In genomic region chr6:7671429-7671828, GRCm38 (mm10) we compare ENCODE assay signal across 30 mouse cellular contexts. TPM values are rescaled to one million over a fixed set of nuclear protein-coding genes. Genes with fewer than 3 reads are reported as not detected.
DNase-seq lines count a peak whose midpoint lies in the region; ATAC-seq and TF ChIP-seq lines count a peak whose summit lies in the region.
"Had no signal": no experiment of that assay in that cellular context is flagged by ENCODE, and none has a peak within 500 bp of the region (broad histone marks: within the 10 kb centered on the region; RNA-seq: fewer than 3 reads in every experiment).

No protein-coding gene starts in this region.

- H3K79me2 ChIP-seq in MEL (ENCODE audit: control insufficient read depth, insufficient read depth, low read length, poor library complexity) = no peaks in the 10 kb centered on the region

- no peak for DNase-seq in liver, embryonic 11.5 days (ENCODE audit: low spot score)
- no peak for DNase-seq in MEL (ENCODE audit: low read depth, low spot score)
- DNase-seq in cerebellum, adult 11 months = no peak
- no peak for DNase-seq in gastrocnemius, adult 18-20 months (ENCODE audit: low spot score)
- DNase-seq: adrenal gland, adult 8-10 months; adrenal gland, postnatal 36 days; B cell, adult 2 months; cerebellum, adult 2 months; cerebellum, adult 9-11 months; cerebellum, postnatal 25 days; embryo, embryonic 11 days; gastrocnemius, adult 2 months; gastrocnemius, postnatal 25 days; heart, postnatal 36 days had no signal

- no peak overlapping the region for H3K4me2 ChIP-seq in liver, embryonic 11.5 days
- H3K4me2 ChIP-seq in liver, embryonic 12.5 days = no peak overlapping the region
- H3K4me2 ChIP-seq: embryonic facial prominence, embryonic 13.5 days; forebrain, embryonic 12.5 days; heart, embryonic 11.5 days; hindbrain, embryonic 13.5 days; intestine, embryonic 15.5 days had no signal

- peak; percentile 35; the same call in 1 of the 2 replicates for ATAC-seq in liver, embryonic 11.5 days (replicated peaks; ENCODE audit: low FRiP score)
- no peak for ATAC-seq in liver, embryonic 12.5 days
- ATAC-seq in granulocyte monocyte progenitor cell, adult 5-6 weeks (replicated peaks; ENCODE audit: poor library complexity, severe bottlenecking) = peak; percentile 64
- peak; percentile 51 for ATAC-seq in megakaryocyte, adult 5-6 weeks (ENCODE audit: poor library complexity, severe bottlenecking)
- ATAC-seq: activated CD4-positive, CD25-positive, alpha-beta regulatory T cell, adult 4 months; forebrain, embryonic 16.5 days; hindbrain, embryonic 16.5 days; intestine, embryonic 15.5 days had no signal

- peaks cover 6% of the 10 kb centered on the region; the same call in 1 of the 2 replicates for H3K36me3 ChIP-seq in liver, embryonic 11.5 days (ENCODE audit: control insufficient read depth, insufficient read depth, low read length)
- H3K36me3 ChIP-seq in liver, embryonic 12.5 days = peaks cover 41% of the 10 kb centered on the region
- H3K36me3 ChIP-seq in MEL (ENCODE audit: control insufficient read depth in 1 of 2, insufficient read depth in 2 of 2, low read length in 2 of 2) = peaks cover 0 to 17% of the 10 kb centered on the region in 2 experiments; a peak in 2 of 4 replicates
- H3K36me3 ChIP-seq: forebrain, embryonic 12.5 days; intestine, embryonic 15.5 days had no signal

- H3K4me3 ChIP-seq in liver, embryonic 11.5 days (ENCODE audit: low read depth, low read length) = no peak overlapping the region
- no peak overlapping the region for H3K4me3 ChIP-seq in liver, embryonic 12.5 days
- no peak overlapping the region for H3K4me3 ChIP-seq in MEL (ENCODE audit: control insufficient read depth in 1 of 2, insufficient read depth in 1 of 2, low read depth in 2 of 2, low read length in 2 of 2)
- H3K4me3 ChIP-seq: embryonic facial prominence, embryonic 10.5 days; embryonic facial prominence, embryonic 13.5 days; erythroblast, embryonic 14.5 days; forebrain, embryonic 12.5 days; gastrocnemius, adult 2 months; hindbrain, embryonic 10.5 days; hindbrain, embryonic 13.5 days; intestine, embryonic 15.5 days had no signal

- TF ChIP-seq EP300 in MEL (IDR thresholded peaks at IDR 0.05; ENCODE audit: low read depth in 1 of 2, low read length in 2 of 2) = no peak

- H3K27ac ChIP-seq in liver, embryonic 11.5 days (ENCODE audit: low read depth, low read length) = no peak overlapping the region
- no peak overlapping the region for H3K27ac ChIP-seq in liver, embryonic 12.5 days
- no peak overlapping the region for H3K27ac ChIP-seq in MEL (ENCODE audit: control insufficient read depth, low read depth, low read length)
- H3K27ac ChIP-seq: embryonic facial prominence, embryonic 10.5 days; embryonic facial prominence, embryonic 13.5 days; forebrain, embryonic 12.5 days; gastrocnemius, adult 2 months; hindbrain, embryonic 10.5 days; hindbrain, embryonic 13.5 days; intestine, embryonic 15.5 days had no signal

- no peak for TF ChIP-seq POLR2A in MEL (IDR thresholded peaks at IDR 0.05; ENCODE audit: control insufficient read depth in 1 of 2, insufficient read depth in 1 of 2, low read depth in 1 of 2, low read length in 2 of 2, poor library complexity in 1 of 2)

- no peak overlapping the region for H3K9ac ChIP-seq in liver, embryonic 11.5 days (ENCODE audit: low read depth, low read length)
- no peak overlapping the region for H3K9ac ChIP-seq in liver, embryonic 12.5 days
- no peak overlapping the region for H3K9ac ChIP-seq in MEL (ENCODE audit: control insufficient read depth, low read depth, low read length, poor library complexity, severe bottlenecking)
- H3K9ac ChIP-seq: embryonic facial prominence, embryonic 13.5 days; forebrain, embryonic 12.5 days; hindbrain, embryonic 13.5 days; intestine, embryonic 15.5 days had no signal

- no peaks in the 10 kb centered on the region for H3K9me3 ChIP-seq in liver, embryonic 11.5 days (ENCODE audit: control insufficient read depth, low read length)
- H3K9me3 ChIP-seq in liver, embryonic 12.5 days (replicated peaks) = no peaks in the 10 kb centered on the region
- no peaks in the 10 kb centered on the region for H3K9me3 ChIP-seq in MEL (replicated peaks; ENCODE audit: insufficient read depth, low read length)
- H3K9me3 ChIP-seq: embryonic facial prominence, embryonic 10.5 days; embryonic facial prominence, embryonic 13.5 days; forebrain, embryonic 12.5 days; G1E; hindbrain, embryonic 10.5 days; hindbrain, embryonic 13.5 days; intestine, embryonic 15.5 days had no signal

- WGBS in liver, embryonic 11.5 days = 67% methylated on average over 3 of the region's 3 CpGs
- WGBS in liver, embryonic 12.5 days (ENCODE audit: insufficient replicate concordance) = 60% methylated on average over 3 of the region's 3 CpGs

- no peak for TF ChIP-seq RAD21 in MEL (IDR thresholded peaks at IDR 0.05; ENCODE audit: low read depth, low read length)

- H3K27me3 ChIP-seq in liver, embryonic 11.5 days (replicated peaks; ENCODE audit: control insufficient read depth, insufficient read depth, low read length) = no peaks in the 10 kb centered on the region
- no peaks in the 10 kb centered on the region for H3K27me3 ChIP-seq in liver, embryonic 12.5 days (replicated peaks)
- H3K27me3 ChIP-seq in MEL (ENCODE audit: control insufficient read depth in 1 of 2, insufficient read depth in 2 of 2, low read length in 2 of 2) = no peaks in the 10 kb centered on the region
- H3K27me3 ChIP-seq: CH12.LX; embryonic facial prominence, embryonic 13.5 days; forebrain, embryonic 12.5 days; hindbrain, embryonic 13.5 days; intestine, embryonic 15.5 days had no signal

- no peaks in the 10 kb centered on the region for H3K4me1 ChIP-seq in liver, embryonic 11.5 days (replicated peaks; ENCODE audit: control insufficient read depth, insufficient read depth, low read length)
- peaks cover 5% of the 10 kb centered on the region; the same call in 1 of the 2 replicates for H3K4me1 ChIP-seq in liver, embryonic 12.5 days
- H3K4me1 ChIP-seq in MEL (ENCODE audit: control insufficient read depth in 1 of 2, insufficient read depth in 2 of 2, low read length in 2 of 2) = no peaks in the 10 kb centered on the region
- H3K4me1 ChIP-seq: embryonic facial prominence, embryonic 10.5 days; embryonic facial prominence, embryonic 13.5 days; forebrain, embryonic 12.5 days; hindbrain, embryonic 10.5 days; hindbrain, embryonic 13.5 days; intestine, embryonic 15.5 days had no signal

- no peak for TF ChIP-seq CTCF in MEL (IDR thresholded peaks at IDR 0.05 in 2 of 3, conservative IDR thresholded peaks at IDR 0.05 in 1 of 3; ENCODE audit: control insufficient read depth in 1 of 3, insufficient read depth in 1 of 3, low read depth in 2 of 3, low read length in 3 of 3, poor library complexity in 1 of 3, severe bottlenecking in 1 of 3)

TF ChIP-seq in MEL, 35 proteins besides CTCF, POLR2A, EP300 and RAD21:
- no peak for TF ChIP-seq ZKSCAN1 (IDR thresholded peaks at IDR 0.05; ENCODE audit: low read depth, low read length)
- no peak for TF ChIP-seq MEF2A (IDR thresholded peaks at IDR 0.05; ENCODE audit: extremely low read depth, insufficient replicate concordance, low read depth, low read length, poor library complexity, severe bottlenecking)
- no peak for TF ChIP-seq MAX (IDR thresholded peaks at IDR 0.05; ENCODE audit: low read length)
- TF ChIP-seq SMC3 (IDR thresholded peaks at IDR 0.05; ENCODE audit: low read depth, low read length) = peak; percentile 24
- TF ChIP-seq POLR2AphosphoS2 (IDR thresholded peaks at IDR 0.05; ENCODE audit: low read length) = peak; percentile 97
- TF ChIP-seq USF2 (IDR thresholded peaks at IDR 0.05; ENCODE audit: borderline replicate concordance in 1 of 2, insufficient read depth in 1 of 2, low read depth in 1 of 2, low read length in 2 of 2) = no peak
- TF ChIP-seq E2F4 (IDR thresholded peaks at IDR 0.05; ENCODE audit: borderline replicate concordance, low read depth, low read length) = no peak
- TF ChIP-seq GATA1 (IDR thresholded peaks at IDR 0.05; ENCODE audit: low read depth, low read length) = no peak
- TF ChIP-seq SIN3A (IDR thresholded peaks at IDR 0.05; ENCODE audit: low read length) = no peak
- TF ChIP-seq ZMIZ1 (IDR thresholded peaks at IDR 0.05; ENCODE audit: low read depth, low read length) = peak; percentile 66; the same call in 1 of the 2 replicates
- TF ChIP-seq ZNF384 (IDR thresholded peaks at IDR 0.05; ENCODE audit: low read depth, low read length) = no peak
- TF ChIP-seq TCF12 (IDR thresholded peaks at IDR 0.05; ENCODE audit: low read depth, low read length) = no peak

RNA-seq across cellular contexts. Expression of gene Asns, which starts 21.6 kb away (rescaled TPM):
- 501 and 546 TPM in 2 replicates for polyA plus RNA-seq in liver, embryonic 11.5 days (2014; fragmentation: Nextera tagmentation; extraction: Ambion mirVana)
- 428 and 436 TPM in 2 replicates for polyA plus RNA-seq in liver, embryonic 12.5 days (2016; fragmentation: Nextera tagmentation; extraction: Ambion mirVana)
- 342 and 456 TPM in 2 replicates for total RNA-seq in MEL (2012; rRNA removed)
- 100 to 1,000 TPM in 1 of 2 experiments, not detected in 1; 792 TPM for polyA plus RNA-seq in MEL (2012; ENCODE audit: insufficient read depth in 1 of 2, insufficient read length in 2 of 2, low read depth in 1 of 2, low replicate concordance in 2 of 2, missing spikeins in 1 of 2)
- total RNA-seq in granulocyte monocyte progenitor cell, adult 5-6 weeks (2014; fragmentation: Nextera tagmentation) = 33.1 and 39.0 TPM in 2 replicates
- total RNA-seq in granulocyte monocyte progenitor cell, adult 5-6 weeks (2017) = 22.1 and 23.9 TPM in 2 replicates
- 11.4 and 14.0 TPM in 2 replicates for total RNA-seq in megakaryocyte, adult 5-6 weeks (2015)
- total RNA-seq in megakaryocyte, adult 5-6 weeks (2017) = 5.4 and 10.7 TPM in 2 replicates
- 1 to 10 TPM; 1.7 to 2.6 TPM for total RNA-seq in gastrocnemius, adult 18-20 months (2021)
- total RNA-seq: CH12.LX had no signal
